In the genomic region with DNA sequence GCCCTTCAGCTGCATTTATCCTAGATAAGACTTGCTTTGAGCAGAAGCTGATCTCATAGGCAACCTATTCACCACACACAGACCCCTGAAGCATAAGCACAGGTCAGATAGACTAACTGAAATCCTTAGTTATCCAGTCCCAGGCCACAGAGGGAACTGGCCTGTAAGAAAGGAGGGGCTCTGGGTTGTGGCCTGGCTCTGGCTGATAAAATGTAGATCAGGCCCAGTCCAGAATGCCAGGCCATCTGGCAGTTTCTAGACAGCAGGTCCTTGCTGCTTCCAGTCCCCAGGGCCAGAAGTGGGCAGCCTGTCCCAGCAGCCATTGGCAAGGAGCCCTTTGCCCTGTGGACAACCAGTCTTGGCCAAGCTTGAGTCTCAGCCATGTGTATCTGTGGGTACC, we compare ENCODE assay signal across 8 mouse cellular contexts. TPM values are rescaled to one million over a fixed set of nuclear protein-coding genes. Genes with fewer than 3 reads are reported as not detected.
A peak's percentile ranks its signal among the peaks of the same experiment; 100 is the strongest.
DNase-seq lines count a peak whose midpoint lies in the region; ATAC-seq and TF ChIP-seq lines count a peak whose summit lies in the region.

No protein-coding gene starts in this region.

- peaks cover 36% of the 10 kb centered on the region for H3K4me1 ChIP-seq in heart, embryonic 13.5 days

- ATAC-seq in heart, embryonic 13.5 days (ENCODE audit: extremely low read depth, insufficient number of reproducible peaks, low FRiP score, low TSS enrichment) = no peak; the same call in 1 of the 2 replicates
- ATAC-seq in megakaryocyte progenitor cell, adult 5-6 weeks (replicated peaks; ENCODE audit: poor library complexity) = peak; percentile 76
- no peak for ATAC-seq in monocyte, adult 5-6 weeks (replicated peaks; ENCODE audit: insufficient number of reproducible peaks, low FRiP score, low TSS enrichment, poor library complexity, severe bottlenecking)

- TF ChIP-seq CTCF in left cerebral cortex, adult 2 months (IDR thresholded peaks at IDR 0.05) = no peak

- H3K27me3 ChIP-seq in heart, embryonic 13.5 days (replicated peaks) = no peaks in the 10 kb centered on the region

- intact Hi-C loops in left cerebral cortex, postnatal 4 days (cut with DNase I) = no loop called here
- intact Hi-C loops in left cerebral cortex, adult 2 months (cut with DNase I) = no loop called here
- intact Hi-C loops in left cerebral cortex, postnatal 36 days (cut with DNase I) = no loop called here

- no peak overlapping the region for H3K4me2 ChIP-seq in heart, embryonic 13.5 days

- 0 out of 2 replicates have a peak, but pooled peaks cover 5% of the 10 kb centered on the region for H3K9me3 ChIP-seq in heart, embryonic 13.5 days

- no peaks in the 10 kb centered on the region for H3K36me3 ChIP-seq in heart, embryonic 13.5 days

- H3K9ac ChIP-seq in heart, embryonic 13.5 days = no peak overlapping the region

- H3K4me3 ChIP-seq in heart, embryonic 13.5 days = no peak overlapping the region
- H3K4me3 ChIP-seq in left cerebral cortex, adult 2 months = no peak overlapping the region

- DNase-seq in left cerebral cortex, postnatal 4 days = peak; percentile 98
- no peak for DNase-seq in left cerebral cortex, adult 18-20 months (ENCODE audit: low spot score in 2 of 2)
- DNase-seq in cerebellum, adult 9-11 months = peak; percentile 95
- no peak for DNase-seq in left cerebral cortex, adult 2 months (ENCODE audit: extremely low spot score in 1 of 2, low spot score in 2 of 2)
- no peak for DNase-seq in left cerebral cortex, postnatal 36 days (ENCODE audit: low spot score in 2 of 2)

- peak overlapping the region; percentile 83 for H3K27ac ChIP-seq in heart, embryonic 13.5 days (replicated peaks)
- no peak overlapping the region for H3K27ac ChIP-seq in left cerebral cortex, adult 2 months

RNA-seq across cellular contexts. Expression of a gene that starts 22.4 kb away (rescaled TPM):
- 100 to 1,000 TPM in 1 of 2 experiments, 10 to 100 TPM in 1; 96.4 to 101 TPM for total RNA-seq in left cerebral cortex, postnatal 4 days (2021)
- 10 to 100 TPM; 18.0 to 18.5 TPM for total RNA-seq in left cerebral cortex, adult 18-20 months (2021)
- polyA plus RNA-seq in heart, embryonic 13.5 days (2015; fragmentation: Nextera tagmentation; extraction: Ambion mirVana) = 40.1 and 41.9 TPM in 2 replicates
- 0.68 and 1.1 TPM in 2 replicates for total RNA-seq in megakaryocyte progenitor cell, adult 5-6 weeks (2015)
- 1.1 and 1.3 TPM in 2 replicates for total RNA-seq in megakaryocyte progenitor cell, adult 5-6 weeks (2017)
- 10 to 100 TPM; 22.0 to 23.7 TPM for total RNA-seq in left cerebral cortex, adult 2 months (2021)
- total RNA-seq in left cerebral cortex, postnatal 36 days (2021) = 10 to 100 TPM; 19.4 to 23.3 TPM
- total RNA-seq in monocyte, adult 5-6 weeks (2017) = 0.21 to 0.29 TPM (median 0.29 TPM) in 3 replicates

Comparison
In these comparisons a context has a peak if more than half of its experiments do, and no peak if none do; other contexts are left out.
1. DNase-seq: peak in left cerebral cortex, postnatal 4 days (single experiment) and cerebellum, adult 9-11 months (single experiment); none in left cerebral cortex, adult 18-20 months (0 of 2), left cerebral cortex, adult 2 months (0 of 2) and left cerebral cortex, postnatal 36 days (0 of 2).
2. RNA of a gene that starts 22.4 kb away (total RNA-seq): 96.4 to 101 TPM in left cerebral cortex, postnatal 4 days, 22.0 to 23.7 TPM in left cerebral cortex, adult 2 months, 19.4 to 23.3 TPM in left cerebral cortex, postnatal 36 days and 18.0 to 18.5 TPM in left cerebral cortex, adult 18-20 months; 0.68 to 1.3 TPM in megakaryocyte progenitor cell, adult 5-6 weeks and 0.21 to 0.29 TPM in monocyte, adult 5-6 weeks; every median in the first group is over 4 times any median in the second.